Mouse (Mus musculus) forebrain, embryonic 11.5 days (tissue): ENCODE results near the gene Zmiz1. TPM values are rescaled to one million over a fixed set of nuclear protein-coding genes. Genes with fewer than 3 reads are reported as not detected.

Experiments used
- ATAC-seq: fragments of 200-750 bp; cut with Nextera tagmentation; replicated peaks from 2 replicates; pipeline ENCODE4 v1.8.0; 2017; ENCODE audit warnings: moderate TSS enrichment; ENCODE audit not compliant: low FRiP score
- DNase-seq: peaks from one replicate; pipeline ENCODE4 v3.0.0-alpha.2; 2017; ENCODE audit warnings: low spot score
- H3K27ac ChIP-seq: fragments of 300-500 bp; sonication (generic); 2 replicates; pipeline ENCODE4 v1.5.1; 2014; ENCODE audit warnings: low read depth, low read length
- H3K27me3 ChIP-seq: fragments of 300-500 bp; sonication (generic); 2 replicates; pipeline ENCODE4 v1.6.1; 2014; ENCODE audit warnings: mild to moderate bottlenecking, low read length, mixed read lengths; ENCODE audit not compliant: control insufficient read depth, insufficient read depth
- H3K36me3 ChIP-seq: fragments of 300-500 bp; sonication (generic); 2 replicates; pipeline ENCODE4 v1.6.1; 2014; ENCODE audit warnings: mild to moderate bottlenecking, low read length, moderate library complexity, mixed read lengths; ENCODE audit not compliant: control insufficient read depth, insufficient read depth
- H3K4me1 ChIP-seq: fragments of 300-500 bp; sonication (generic); replicated peaks from 2 replicates; pipeline ENCODE4 v1.6.1; 2014; ENCODE audit warnings: low read length, mixed read lengths; ENCODE audit not compliant: control insufficient read depth, insufficient read depth
- H3K4me2 ChIP-seq: fragments of 300-500 bp; sonication (generic); 2 replicates; pipeline ENCODE4 v1.6.1; 2014; ENCODE audit warnings: low read depth, mild to moderate bottlenecking, low read length, moderate library complexity, mixed read lengths; ENCODE audit not compliant: severe bottlenecking
- H3K4me3 ChIP-seq: fragments of 300-500 bp; sonication (generic); 2 replicates; pipeline ENCODE4 v1.5.1; 2014; ENCODE audit warnings: low read depth, low read length
- H3K9ac ChIP-seq: fragments of 300-500 bp; sonication (generic); 2 replicates; pipeline ENCODE4 v1.6.1; 2014; ENCODE audit warnings: low read length
- H3K9me3 ChIP-seq: fragments of 300-500 bp; sonication (generic); 2 replicates; pipeline ENCODE4 v1.6.1; 2016; ENCODE audit warnings: low read length, mixed read lengths; ENCODE audit not compliant: control insufficient read depth
- WGBS: fragments of 180-500 bp; shearing (Covaris S2); extraction: QIAGEN DNeasy Blood & Tissue Kit; methylation state at CpG from one replicate; pipeline ENCODE4 v1.1.7; 2014; 5-methylcytosine and 5-hydroxymethylcytosine counted together
- polyA plus RNA-seq: library from polyadenylated mRNA; unstranded; fragments of >200 nt; fragmentation: Nextera tagmentation; extraction: Ambion mirVana; gene quantifications from 2 replicates; pipeline ENCODE4 v1.2.1, GENCODE M21; 2014

Gene Zmiz1
- polyA plus RNA-seq, 1 experiment from 2014 or later = 71.2 TPM

GRCm38 (mm10) chr14:25646161-25646621, 187.2 kb downstream of the Zmiz1 start:
- DNase-seq (peak; percentile 77), ATAC-seq (0 out of 2 replicates have a peak, but pooled peaks have one; percentile 31)
- Histone ChIP-seq H3K4me1 (no peaks in the 10 kb centered on the region), H3K9me3 (no peaks in the 10 kb centered on the region), H3K27ac (no peak overlapping the region), H3K27me3 (no peaks in the 10 kb centered on the region), H3K9ac (no peak overlapping the region), H3K4me2 (no peak overlapping the region), H3K4me3 (no peak overlapping the region), H3K36me3 (peaks cover 42% of the 10 kb centered on the region)
- 79% methylated on average over 2 of the region's 2 CpGs for WGBS

- ATAC-seq (no peak), DNase-seq (no peak)
- no peaks in the 10 kb centered on the region for H3K4me1 ChIP-seq
- no peak overlapping the region for H3K4me3 ChIP-seq
- no peaks in the 10 kb centered on the region for H3K27me3 ChIP-seq
- peaks cover 69% of the 10 kb centered on the region for H3K36me3 ChIP-seq
- H3K4me2 ChIP-seq = no peak overlapping the region
- no peaks in the 10 kb centered on the region for H3K9me3 ChIP-seq
- H3K27ac ChIP-seq = no peak overlapping the region
- no peak overlapping the region for H3K9ac ChIP-seq
- WGBS = 94% methylated on average over 4 of the region's 4 CpGs
These were observed 192.1 kb downstream of the Zmiz1 start for GRCm38 (mm10) chr14:25651131-25651530.

DNA sequence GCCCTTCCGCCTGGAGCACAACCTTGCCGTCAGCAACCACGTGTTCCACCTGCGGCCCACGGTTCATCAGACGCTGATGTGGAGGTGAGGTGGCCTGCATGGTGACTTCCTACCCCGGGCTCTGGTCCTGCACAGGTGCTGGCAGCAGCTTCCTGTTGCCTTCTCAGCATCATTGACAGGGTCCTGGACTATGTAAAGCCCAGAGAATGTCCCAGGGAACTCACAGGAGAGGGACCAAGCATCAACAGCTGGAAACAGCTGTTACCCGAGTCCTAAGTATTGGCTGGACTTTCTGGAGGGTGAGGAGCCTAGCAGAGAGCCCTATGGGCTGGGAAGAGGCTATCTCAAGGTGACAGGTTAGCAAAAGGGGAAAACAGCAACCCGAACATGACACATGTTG, 192.9 kb downstream of the Zmiz1 start:
- DNase-seq (no peak), ATAC-seq (no peak)
- no peak overlapping the region for H3K4me3 ChIP-seq
- WGBS = 94% methylated on average over 9 of the region's 9 CpGs
- H3K4me2 ChIP-seq = no peak overlapping the region
- no peak overlapping the region for H3K9ac ChIP-seq
- H3K4me1 ChIP-seq = no peaks in the 10 kb centered on the region
- no peak overlapping the region for H3K27ac ChIP-seq
- H3K36me3 ChIP-seq = peaks cover 72% of the 10 kb centered on the region
- H3K27me3 ChIP-seq = no peaks in the 10 kb centered on the region
- no peaks in the 10 kb centered on the region for H3K9me3 ChIP-seq

DNA sequence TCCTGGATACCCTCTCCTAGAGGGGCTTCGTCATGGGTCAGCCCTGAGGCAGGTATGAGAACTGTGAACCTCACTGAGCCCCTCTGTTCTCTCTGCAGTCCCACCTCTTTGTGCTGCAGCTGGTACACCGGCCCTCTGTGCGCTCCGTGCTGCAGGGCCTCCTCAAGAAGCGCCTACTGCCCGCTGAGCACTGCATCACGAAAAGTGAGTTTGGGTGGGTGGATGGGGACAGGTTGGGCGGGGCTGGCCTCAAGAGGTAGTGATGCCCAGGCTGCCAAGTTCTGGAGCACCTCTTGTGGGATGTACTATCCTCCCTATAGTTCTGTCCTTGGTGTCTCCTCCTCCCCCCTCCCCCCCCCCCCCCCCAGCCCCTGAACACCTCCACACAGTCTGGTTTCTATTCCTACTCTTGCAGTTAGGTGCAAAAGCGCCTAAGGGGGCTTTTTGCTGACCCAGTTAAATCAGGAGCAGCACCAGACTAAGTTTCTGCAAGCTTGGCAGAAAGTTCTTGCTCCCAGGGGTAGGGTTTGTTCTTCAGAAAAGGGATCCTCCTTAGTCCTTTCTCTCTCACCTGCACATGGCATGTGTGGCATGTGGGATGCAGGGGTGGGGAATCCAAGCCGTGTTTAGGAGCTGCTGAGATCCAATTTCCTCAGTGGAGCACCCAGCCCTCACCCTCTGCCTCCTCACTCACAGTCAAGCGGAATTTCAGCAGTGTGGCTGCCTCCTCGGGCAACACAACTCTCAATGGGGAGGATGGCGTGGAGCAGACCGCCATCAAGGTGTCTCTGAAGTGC, 195.6 kb downstream of the Zmiz1 start:
- no peak overlapping the region for H3K4me3 ChIP-seq
- H3K4me2 ChIP-seq = no peak overlapping the region
- no peak overlapping the region for H3K27ac ChIP-seq
- H3K9me3 ChIP-seq = no peaks in the 10 kb centered on the region
- no peak overlapping the region for H3K9ac ChIP-seq
- ATAC-seq (no peak), DNase-seq (no peak)
- WGBS = 95% methylated on average over 14 of the region's 14 CpGs
- H3K27me3 ChIP-seq = no peaks in the 10 kb centered on the region
- no peaks in the 10 kb centered on the region for H3K4me1 ChIP-seq
- peaks cover 83% of the 10 kb centered on the region for H3K36me3 ChIP-seq

DNA sequence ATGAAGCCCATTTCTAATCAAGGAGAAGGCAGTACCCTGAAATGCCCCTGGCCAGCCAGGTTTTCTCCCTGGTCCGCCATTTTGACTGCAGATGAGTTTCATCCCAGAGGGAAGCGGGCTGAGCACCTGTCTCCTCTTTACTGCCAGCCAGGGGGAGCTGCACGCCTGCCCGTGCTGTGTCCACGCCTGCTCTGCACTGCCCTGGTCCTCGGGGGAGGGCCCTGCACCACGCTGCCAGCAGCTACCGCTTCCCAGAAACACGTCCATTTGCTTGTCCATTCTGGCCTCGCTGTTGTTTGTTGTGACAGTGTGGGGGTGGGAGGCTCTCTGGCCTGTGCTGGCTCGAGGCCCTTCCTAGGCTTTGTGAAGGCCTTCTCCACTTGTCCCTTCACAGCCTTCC, 201.7 kb downstream of the Zmiz1 start:
- ATAC-seq = no peak
- H3K27me3 ChIP-seq = no peaks in the 10 kb centered on the region
- WGBS = 75% methylated on average over 11 of the region's 11 CpGs
- H3K27ac ChIP-seq = no peak overlapping the region
- H3K4me2 ChIP-seq = no peak overlapping the region
- no peak overlapping the region for H3K4me3 ChIP-seq
- no peaks in the 10 kb centered on the region for H3K4me1 ChIP-seq
- no peak for DNase-seq
- H3K9ac ChIP-seq = no peak overlapping the region
- H3K9me3 ChIP-seq = no peaks in the 10 kb centered on the region
- peaks cover 50% of the 10 kb centered on the region for H3K36me3 ChIP-seq

- H3K4me1 ChIP-seq = no peaks in the 10 kb centered on the region
- ATAC-seq (0 out of 2 replicates have a peak, but pooled peaks have one; percentile 32), DNase-seq (no peak)
- H3K9me3 ChIP-seq = no peaks in the 10 kb centered on the region
- no peak overlapping the region for H3K27ac ChIP-seq
- no peak overlapping the region for H3K4me3 ChIP-seq
- no peak overlapping the region for H3K9ac ChIP-seq
- no peak overlapping the region for H3K4me2 ChIP-seq
- 80% methylated on average over 17 of the region's 17 CpGs for WGBS
- H3K36me3 ChIP-seq = peaks cover 44% of the 10 kb centered on the region
- H3K27me3 ChIP-seq = no peaks in the 10 kb centered on the region
These were observed 202.4 kb downstream of the Zmiz1 start for GRCm38 (mm10) chr14:25661185-25661920.

GRCm38 (mm10) chr14:25663649-25664309, 204.8 kb downstream of the Zmiz1 start:
- DNase-seq (no peak), ATAC-seq (no peak)
- Histone ChIP-seq H3K36me3 (peaks cover 22% of the 10 kb centered on the region), H3K4me1 (no peaks in the 10 kb centered on the region), H3K4me3 (no peak overlapping the region), H3K9me3 (no peaks in the 10 kb centered on the region), H3K27me3 (no peaks in the 10 kb centered on the region), H3K27ac (no peak overlapping the region), H3K4me2 (no peak overlapping the region), H3K9ac (no peak overlapping the region)
- 81% methylated on average over 7 of the region's 7 CpGs for WGBS

DNA sequence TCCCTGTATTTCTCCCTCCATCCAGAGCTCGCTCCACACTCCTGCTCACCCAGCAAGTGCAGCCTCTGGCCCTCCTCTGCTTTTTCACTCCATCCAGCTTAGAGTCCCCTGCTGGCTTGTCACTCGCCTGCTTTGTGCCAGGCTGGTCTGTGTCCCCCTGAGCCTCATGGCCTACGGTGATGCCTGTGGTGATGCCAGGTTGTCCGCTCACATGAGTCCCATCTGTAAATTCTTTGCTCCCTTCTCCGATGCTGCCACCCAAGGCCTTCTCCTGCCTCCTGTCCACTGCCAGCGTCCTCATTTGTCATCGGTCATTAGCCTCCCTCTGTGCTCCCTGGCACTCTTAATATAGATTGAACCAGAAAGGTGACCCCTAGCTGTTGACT, 205.3 kb downstream of the Zmiz1 start:
- WGBS = 82% methylated on average over 7 of the region's 7 CpGs

More for the DNA sequence above, 205.3 kb downstream of the Zmiz1 start:
- H3K27ac ChIP-seq = no peak overlapping the region
- no peak overlapping the region for H3K4me2 ChIP-seq
- no peaks in the 10 kb centered on the region for H3K4me1 ChIP-seq
- H3K9ac ChIP-seq = no peak overlapping the region
- no peaks in the 10 kb centered on the region for H3K27me3 ChIP-seq
- H3K4me3 ChIP-seq = no peak overlapping the region
- H3K36me3 ChIP-seq = peaks cover 19% of the 10 kb centered on the region
- no peaks in the 10 kb centered on the region for H3K9me3 ChIP-seq
- DNase-seq (no peak), ATAC-seq (no peak)
